Mouse (Mus musculus): ENCODE data around the gene Lyl1.

DNA sequence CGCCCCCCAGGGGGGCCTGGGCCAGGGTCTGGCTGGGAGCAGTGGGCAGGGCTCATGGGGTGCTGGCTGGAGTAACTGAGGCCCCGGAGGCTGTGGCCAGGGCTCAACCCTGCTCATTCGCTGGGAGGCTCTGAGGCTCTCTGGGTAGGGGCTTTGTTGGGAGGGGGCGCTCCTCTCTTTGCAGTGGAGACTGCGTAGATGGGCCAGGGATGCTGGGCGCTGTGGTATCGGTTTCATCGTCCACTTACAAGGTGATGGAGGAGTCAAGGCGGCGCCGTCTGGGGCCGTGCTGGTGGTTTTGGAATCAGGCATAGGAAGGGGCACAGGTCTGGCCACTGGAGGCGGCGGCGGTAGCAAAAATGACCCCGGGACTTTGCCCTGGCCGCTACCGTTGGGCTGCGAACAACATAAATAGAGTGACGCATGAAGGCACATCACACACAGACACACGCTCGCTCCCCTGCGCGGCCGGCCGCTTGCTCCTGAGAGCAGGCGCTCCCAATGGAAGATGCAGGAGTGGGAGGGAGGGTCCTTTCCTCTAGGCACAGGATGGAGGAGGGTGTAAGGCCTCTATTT, 14.7 kb downstream of the Lyl1 start:
- TF ChIP-seq POLR2A (IDR thresholded peaks at IDR 0.05; ENCODE audit: low read depth, low read length) (no peak), CTCF (IDR thresholded peaks at IDR 0.05; ENCODE audit: borderline replicate concordance, insufficient read depth, low read length) (no peak)

Measured in embryonic fibroblast, embryonic 13.5 days (primary cell).